Mouse (Mus musculus): ENCODE measurements around the gene Gm11114.

DNA sequence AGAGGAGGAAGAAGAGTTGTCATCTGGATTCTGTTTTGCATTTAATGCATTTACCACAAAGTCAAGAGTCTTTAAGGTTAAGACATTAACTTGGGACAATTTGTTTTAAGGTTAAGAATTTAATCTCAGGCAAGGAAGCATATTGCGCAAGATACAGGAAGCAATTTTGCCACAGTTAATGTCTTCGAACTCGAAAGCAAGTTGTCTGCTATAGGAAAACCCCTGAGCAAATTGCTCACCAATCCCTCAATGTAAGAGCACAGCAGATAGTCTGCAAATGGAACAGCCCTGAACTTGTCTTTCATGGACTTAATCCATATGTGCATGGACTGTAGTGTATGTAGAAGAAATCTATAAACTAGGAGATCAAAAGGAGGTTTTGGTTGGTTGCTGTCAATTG is 9.2 kb upstream of the Gm11114 start:
- TF ChIP-seq CTCF (IDR thresholded peaks at IDR 0.05; ENCODE audit: control insufficient read depth, insufficient read depth, insufficient read length) (no peak), MYOG (IDR thresholded peaks at IDR 0.05; ENCODE audit: control insufficient read depth, extremely low read depth, insufficient read length) (no peak), MYOD1 (IDR thresholded peaks at IDR 0.05; ENCODE audit: control insufficient read depth, insufficient read length, low read depth) (no peak), FOSL1 (IDR thresholded peaks at IDR 0.05; ENCODE audit: insufficient read depth, low read length, poor library complexity, severe bottlenecking) (no peak), USF1 (IDR thresholded peaks at IDR 0.05; ENCODE audit: low read depth) (no peak), CEBPB (IDR thresholded peaks at IDR 0.05; ENCODE audit: low read depth) (peak; percentile 50)
